Mouse (Mus musculus): ENCODE measurements at regions not wholly inside any gene's neighbourhood (a gene's known extent, or its start where the extent isn't known, plus 50 kb on each side); places are given as distances from the start of the nearest gene placed in this dataset.

GRCm38 (mm10) chr2:50742421-50742820 is 406.5 kb downstream of the Rnd3 start:
- TF ChIP-seq CTCF (IDR thresholded peaks at IDR 0.05) (no peak), EP300 (IDR thresholded peaks at IDR 0.05) (peak; percentile 41; the same call in 1 of the 2 replicates)

All from lung, postnatal 0 days (tissue).